Mouse (Mus musculus) right cerebral cortex, adult 2 months (tissue): ENCODE measurements around the gene Mob3b.

Experiments
- DNase-seq, 2 experiments: peaks; one replicate each; pipeline ENCODE4 v3.0.0; 2021 to 2022; ENCODE audit warnings: low spot score in 2 of 2

The Mob3b gene

DNA sequence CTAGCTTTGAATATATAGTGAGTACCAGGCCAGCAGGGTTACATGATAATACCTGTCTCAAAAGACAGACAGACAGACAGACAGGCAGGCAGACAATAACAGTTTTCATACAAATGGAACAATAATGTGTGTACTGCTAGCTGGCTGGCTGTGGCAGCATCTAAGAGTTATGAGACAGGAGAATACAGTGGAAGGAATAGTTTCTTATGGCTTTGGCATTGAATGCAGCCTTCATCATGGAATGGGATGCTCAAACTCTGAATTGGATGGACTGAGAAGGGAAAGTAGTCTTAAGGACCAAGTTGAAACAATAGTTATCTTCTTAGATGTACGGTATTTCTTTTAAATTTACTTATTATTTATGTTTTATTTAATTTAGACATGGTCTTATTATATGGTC is 258.0 kb downstream of the Mob3b start:
- DNase-seq = no peak
